Mouse (Mus musculus): ENCODE results near the gene Orc4. TPM values are rescaled to one million over a fixed set of nuclear protein-coding genes. Genes with fewer than 3 reads are reported as not detected.
"Not testable (repeated sequence)": the region's sequence is repeated elsewhere in the genome, so short reads cannot be mapped to it uniquely, and the experiment has no call there.

The Orc4 gene
- polyA plus RNA-seq, 1 experiment from 2014 or later = 154 TPM

- Histone ChIP-seq H3K4me3 (ENCODE audit: low read depth, low read length) (no peak overlapping the region), H3K4me1 (replicated peaks; ENCODE audit: control insufficient read depth, insufficient read depth, low read length) (no peaks in the 10 kb centered on the region), H3K4me2 (ENCODE audit: low read depth, low read length, severe bottlenecking) (no peak overlapping the region), H3K9me3 (ENCODE audit: control insufficient read depth, low read length) (no peaks in the 10 kb centered on the region), H3K27me3 (ENCODE audit: control insufficient read depth, insufficient read depth, low read length) (no peaks in the 10 kb centered on the region), H3K9ac (ENCODE audit: low read length) (no peak overlapping the region), H3K36me3 (ENCODE audit: control insufficient read depth, insufficient read depth, low read length) (no peaks in the 10 kb centered on the region; the same call in 1 of the 2 replicates), H3K27ac (ENCODE audit: low read depth, low read length) (no peak overlapping the region)
- ATAC-seq (replicated peaks; ENCODE audit: low FRiP score) (no peak), DNase-seq (ENCODE audit: low spot score) (no peak)
These were observed 34.2 kb downstream of the Orc4 start for GRCm38 (mm10) chr2:48915832-48916231.

GRCm38 (mm10) chr2:48914185-48914584, 35.9 kb downstream of the Orc4 start:
- ATAC-seq (replicated peaks; ENCODE audit: low FRiP score) (no peak), DNase-seq (ENCODE audit: low spot score) (no peak)
- H3K4me3 ChIP-seq (ENCODE audit: low read depth, low read length) = no peak overlapping the region
- no peaks in the 10 kb centered on the region for H3K9me3 ChIP-seq (ENCODE audit: control insufficient read depth, low read length)
- no peak overlapping the region for H3K27ac ChIP-seq (ENCODE audit: low read depth, low read length)
- no peak overlapping the region for H3K4me2 ChIP-seq (ENCODE audit: low read depth, low read length, severe bottlenecking)
- no peak overlapping the region for H3K9ac ChIP-seq (ENCODE audit: low read length)
- WGBS = 71% methylated on average over 1 of the region's 1 CpGs
- H3K36me3 ChIP-seq (ENCODE audit: control insufficient read depth, insufficient read depth, low read length) = no peaks in the 10 kb centered on the region; the same call in 1 of the 2 replicates
- H3K27me3 ChIP-seq (ENCODE audit: control insufficient read depth, insufficient read depth, low read length) = no peaks in the 10 kb centered on the region
- H3K4me1 ChIP-seq (replicated peaks; ENCODE audit: control insufficient read depth, insufficient read depth, low read length) = no peaks in the 10 kb centered on the region

DNA sequence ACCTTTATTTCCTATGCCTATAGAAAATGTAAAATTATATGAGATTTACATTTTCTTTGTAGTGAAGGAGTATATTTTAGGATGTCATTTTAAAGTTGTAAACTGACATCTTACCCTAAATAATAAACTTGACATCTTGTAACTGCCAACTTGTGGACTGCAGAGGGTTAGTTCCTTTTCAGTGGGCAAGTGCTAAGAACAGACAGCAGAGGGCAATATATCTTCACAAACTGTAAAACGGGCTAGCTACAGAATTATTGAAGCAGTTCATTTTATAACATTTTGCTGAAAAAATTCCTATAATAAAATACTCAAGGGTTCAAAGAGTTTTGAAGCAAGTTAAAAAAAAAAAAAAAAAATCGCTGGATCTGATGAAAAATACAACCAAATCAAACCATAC, 41.2 kb downstream of the Orc4 start:
- DNase-seq (ENCODE audit: low spot score) (no peak), ATAC-seq (replicated peaks; ENCODE audit: low FRiP score) (no peak)

GRCm38 (mm10) chr2:48895186-48895585, 54.9 kb downstream of the Orc4 start:
- no peak for DNase-seq (ENCODE audit: low spot score)
- Histone ChIP-seq H3K4me2 (ENCODE audit: low read depth, low read length, severe bottlenecking) (no peak overlapping the region), H3K9ac (ENCODE audit: low read length) (no peak overlapping the region), H3K36me3 (ENCODE audit: control insufficient read depth, insufficient read depth, low read length) (no peaks in the 10 kb centered on the region), H3K27ac (ENCODE audit: low read depth, low read length) (no peak overlapping the region), H3K9me3 (ENCODE audit: control insufficient read depth, low read length) (no peaks in the 10 kb centered on the region), H3K4me1 (replicated peaks; ENCODE audit: control insufficient read depth, insufficient read depth, low read length) (no peaks in the 10 kb centered on the region), H3K4me3 (ENCODE audit: low read depth, low read length) (no peak overlapping the region), H3K27me3 (ENCODE audit: control insufficient read depth, insufficient read depth, low read length) (no peaks in the 10 kb centered on the region)
- ATAC-seq (replicated peaks; ENCODE audit: low FRiP score) = no peak
- WGBS = 91% methylated on average over 3 of the region's 3 CpGs

More for the DNA sequence above, 41.2 kb downstream of the Orc4 start:
- Histone ChIP-seq H3K4me3 (ENCODE audit: low read depth, low read length) (no peak overlapping the region), H3K27me3 (ENCODE audit: control insufficient read depth, insufficient read depth, low read length) (no peaks in the 10 kb centered on the region), H3K27ac (ENCODE audit: low read depth, low read length) (no peak overlapping the region), H3K4me2 (ENCODE audit: low read depth, low read length, severe bottlenecking) (no peak overlapping the region), H3K36me3 (ENCODE audit: control insufficient read depth, insufficient read depth, low read length) (no peaks in the 10 kb centered on the region; the same call in 1 of the 2 replicates), H3K9me3 (ENCODE audit: control insufficient read depth, low read length) (no peaks in the 10 kb centered on the region), H3K4me1 (replicated peaks; ENCODE audit: control insufficient read depth, insufficient read depth, low read length) (no peaks in the 10 kb centered on the region), H3K9ac (ENCODE audit: low read length) (no peak overlapping the region)
- WGBS = 71% methylated on average over 2 of the region's 2 CpGs

DNA sequence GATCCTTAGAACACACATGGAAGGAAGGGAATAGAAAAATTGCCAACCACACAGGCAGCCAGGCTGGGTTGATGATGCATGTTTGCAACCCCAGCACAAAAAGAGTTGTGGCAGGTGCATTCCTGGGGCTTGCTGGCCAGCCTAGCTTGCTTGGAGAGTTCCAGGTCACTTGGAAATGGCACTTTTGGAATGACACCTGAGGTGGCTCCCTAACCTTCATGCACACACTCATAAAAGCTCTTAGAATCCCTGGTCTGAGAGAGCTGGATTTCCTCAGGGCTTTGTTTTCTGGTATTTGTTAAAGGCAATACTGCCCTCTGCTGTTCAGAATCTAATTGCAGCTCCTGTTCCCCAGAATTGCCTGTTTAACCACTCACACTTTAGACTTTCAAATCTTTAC, 64.1 kb downstream of the Orc4 start:
- H3K9ac ChIP-seq (ENCODE audit: low read length) = no peak overlapping the region
- no peak overlapping the region for H3K4me2 ChIP-seq (ENCODE audit: low read depth, low read length, severe bottlenecking)
- no peaks in the 10 kb centered on the region for H3K27me3 ChIP-seq (ENCODE audit: control insufficient read depth, insufficient read depth, low read length)
- no peak overlapping the region for H3K4me3 ChIP-seq (ENCODE audit: low read depth, low read length)
- H3K36me3 ChIP-seq (ENCODE audit: control insufficient read depth, insufficient read depth, low read length) = no peaks in the 10 kb centered on the region
- peak; percentile 70 for ATAC-seq (replicated peaks; ENCODE audit: low FRiP score)
- H3K4me1 ChIP-seq (replicated peaks; ENCODE audit: control insufficient read depth, insufficient read depth, low read length) = no peaks in the 10 kb centered on the region
- H3K9me3 ChIP-seq (ENCODE audit: control insufficient read depth, low read length) = no peaks in the 10 kb centered on the region
- peak; percentile 55 for DNase-seq (ENCODE audit: low spot score)
- no peak overlapping the region for H3K27ac ChIP-seq (ENCODE audit: low read depth, low read length)

DNA sequence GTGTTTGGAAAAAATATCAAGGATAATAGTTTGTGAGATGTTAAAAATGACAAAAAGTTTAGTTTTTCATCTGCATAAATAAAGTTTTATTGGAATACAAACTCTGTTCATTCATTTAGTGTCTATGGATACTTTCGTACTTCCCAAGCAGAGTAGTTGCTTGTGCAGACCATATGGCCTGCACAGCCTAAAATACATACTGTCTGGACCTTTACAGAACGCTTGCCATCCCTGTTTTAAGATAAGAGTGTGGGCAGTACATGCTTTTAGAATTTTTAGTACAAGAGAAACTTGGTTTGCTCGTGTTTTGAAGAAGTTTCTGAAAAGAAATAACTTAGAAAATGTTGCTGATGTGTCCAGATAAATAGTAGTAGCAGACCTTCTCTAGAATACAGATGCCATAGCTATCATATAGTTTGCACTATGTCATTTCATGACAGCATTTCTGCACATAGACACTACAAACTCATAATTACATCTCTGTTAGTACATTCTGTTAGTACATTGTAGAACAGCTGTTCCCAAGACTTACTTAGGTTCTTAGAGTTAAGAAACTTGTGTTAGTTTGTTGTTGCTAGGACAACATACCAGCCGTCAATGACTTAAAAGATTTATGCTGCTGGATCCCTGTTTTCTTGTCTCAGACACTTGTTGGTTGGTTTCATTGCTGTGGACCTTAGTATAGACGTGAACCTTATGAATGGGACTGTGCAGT, 81.7 kb downstream of the Orc4 start:
- Histone ChIP-seq H3K36me3 (ENCODE audit: control insufficient read depth, insufficient read depth, low read length) (no peaks in the 10 kb centered on the region), H3K9me3 (ENCODE audit: control insufficient read depth, low read length) (no peaks in the 10 kb centered on the region), H3K4me1 (replicated peaks; ENCODE audit: control insufficient read depth, insufficient read depth, low read length) (no peaks in the 10 kb centered on the region), H3K9ac (ENCODE audit: low read length) (no peak overlapping the region), H3K27ac (ENCODE audit: low read depth, low read length) (no peak overlapping the region), H3K4me2 (ENCODE audit: low read depth, low read length, severe bottlenecking) (no peak overlapping the region), H3K27me3 (ENCODE audit: control insufficient read depth, insufficient read depth, low read length) (no peaks in the 10 kb centered on the region), H3K4me3 (ENCODE audit: low read depth, low read length) (no peak overlapping the region)
- ATAC-seq (replicated peaks; ENCODE audit: low FRiP score) = no peak
- 89% methylated on average over 5 of the region's 5 CpGs for WGBS
- DNase-seq (ENCODE audit: low spot score) = no peak

DNA sequence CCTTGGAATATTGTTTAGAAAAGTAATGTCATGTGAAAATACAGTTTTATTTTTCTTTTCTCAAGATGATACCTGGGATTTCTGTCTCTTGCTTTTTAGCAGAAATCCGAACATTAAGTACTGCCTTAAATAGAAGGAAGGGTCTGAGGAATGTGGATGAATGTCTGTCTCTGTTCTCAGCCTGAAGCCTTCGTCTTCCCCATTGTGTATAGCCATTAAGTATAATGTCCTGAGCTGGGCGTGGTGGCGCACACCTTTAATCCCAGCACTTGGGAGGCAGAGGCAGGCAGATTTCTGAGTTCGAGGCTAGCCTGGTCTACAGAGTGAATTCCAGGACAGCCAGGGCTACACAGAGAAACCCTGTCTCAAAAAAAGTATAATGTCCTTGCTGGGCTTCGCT, 84.5 kb downstream of the Orc4 start:
- 97% methylated on average over 6 of the region's 6 CpGs for whole genome bisulfite sequencing
- H3K9ac ChIP-seq (ENCODE audit: low read length); H3K9me3 ChIP-seq (ENCODE audit: control insufficient read depth, low read length); H3K27ac ChIP-seq (ENCODE audit: low read depth, low read length); DNase-seq (ENCODE audit: low spot score); H3K27me3 ChIP-seq (ENCODE audit: control insufficient read depth, insufficient read depth, low read length); ATAC-seq (replicated peaks; ENCODE audit: low FRiP score); H3K36me3 ChIP-seq (ENCODE audit: control insufficient read depth, insufficient read depth, low read length); H3K4me2 ChIP-seq (ENCODE audit: low read depth, low read length, severe bottlenecking); H3K4me3 ChIP-seq (ENCODE audit: low read depth, low read length); H3K4me1 ChIP-seq (replicated peaks; ENCODE audit: control insufficient read depth, insufficient read depth, low read length): not testable (repeated sequence)

Other genes with a start within 250 kb of the Orc4 start
- 35.9 and 36.7 TPM in 2 replicates for gene Acvr2a, start 136.2 kb downstream of the Orc4 start, polyA plus RNA-seq (2014; fragmentation: Nextera tagmentation; extraction: Ambion mirVana)
- 32.9 and 35.0 TPM in 2 replicates for gene Mbd5, start 769 bp downstream of the Orc4 start, polyA plus RNA-seq (2014; fragmentation: Nextera tagmentation; extraction: Ambion mirVana)